Mouse (Mus musculus): ENCODE measurements around the gene Skiv2l. TPM values are rescaled to one million over a fixed set of nuclear protein-coding genes. Genes with fewer than 3 reads are reported as not detected.

Skiv2l gene
- polyA plus RNA-seq, 1 experiment = 77.4 TPM

GRCm38 (mm10) chr17:34884704-34885103, 34.7 kb upstream of the Skiv2l start:
- WGBS = 80% methylated on average over 6 of the region's 6 CpGs
- H3K27me3 ChIP-seq (ENCODE audit: control insufficient read depth, insufficient read depth, low read length) = no peaks in the 10 kb centered on the region
- TF ChIP-seq CTCF (IDR thresholded peaks at IDR 0.05; ENCODE audit: borderline replicate concordance, insufficient read depth, low read depth, low read length) = no peak
- TF ChIP-seq POLR2A (IDR thresholded peaks at IDR 0.05; ENCODE audit: borderline replicate concordance, insufficient read depth, low read length) = no peak
- DNase-seq = no peak
- no peaks in the 10 kb centered on the region for H3K4me1 ChIP-seq (ENCODE audit: control insufficient read depth, insufficient read depth, low read length)
- H3K27ac ChIP-seq (ENCODE audit: insufficient read depth, low read length) = no peak overlapping the region
- no peak overlapping the region for H3K4me3 ChIP-seq (replicated peaks; ENCODE audit: insufficient read depth, low read depth, low read length)

GRCm38 (mm10) chr17:34883332-34883731, 33.3 kb upstream of the Skiv2l start:
- no peak overlapping the region for H3K27ac ChIP-seq (ENCODE audit: insufficient read depth, low read length)
- WGBS = 50% methylated on average over 3 of the region's 3 CpGs
- H3K4me3 ChIP-seq (replicated peaks; ENCODE audit: insufficient read depth, low read depth, low read length) = no peak overlapping the region
- H3K4me1 ChIP-seq (ENCODE audit: control insufficient read depth, insufficient read depth, low read length) = no peaks in the 10 kb centered on the region
- no peaks in the 10 kb centered on the region for H3K27me3 ChIP-seq (ENCODE audit: control insufficient read depth, insufficient read depth, low read length)
- no peak for TF ChIP-seq POLR2A (IDR thresholded peaks at IDR 0.05; ENCODE audit: borderline replicate concordance, insufficient read depth, low read length)
- no peak for DNase-seq

GRCm38 (mm10) chr17:34881683-34882310, 31.8 kb upstream of the Skiv2l start, which contains the start of gene Gm20547:
Gene Gm20547 (minus strand): TSS chr17:34882042.
- H3K4me3 ChIP-seq (replicated peaks; ENCODE audit: insufficient read depth, low read depth, low read length) = no peak within 1 kb of the TSS
- DNase-seq = no peak
- TF ChIP-seq CTCF (IDR thresholded peaks at IDR 0.05; ENCODE audit: borderline replicate concordance, insufficient read depth, low read depth, low read length) (no peak), POLR2A (IDR thresholded peaks at IDR 0.05; ENCODE audit: borderline replicate concordance, insufficient read depth, low read length) (no peak)
- H3K27me3 ChIP-seq (ENCODE audit: control insufficient read depth, insufficient read depth, low read length) = no peaks in the 10 kb centered on the region
- 11% methylated on average over 15 of the region's 15 CpGs for WGBS
- H3K27ac ChIP-seq (ENCODE audit: insufficient read depth, low read length) = no peak within 1 kb of the TSS
- H3K4me1 ChIP-seq (ENCODE audit: control insufficient read depth, insufficient read depth, low read length) = no peaks in the 10 kb centered on the region

- Histone ChIP-seq H3K4me3 (replicated peaks; ENCODE audit: insufficient read depth, low read depth, low read length) (no peak overlapping the region), H3K27me3 (ENCODE audit: control insufficient read depth, insufficient read depth, low read length) (no peaks in the 10 kb centered on the region), H3K27ac (ENCODE audit: insufficient read depth, low read length) (no peak overlapping the region), H3K4me1 (ENCODE audit: control insufficient read depth, insufficient read depth, low read length) (no peaks in the 10 kb centered on the region)
- no peak for DNase-seq
- TF ChIP-seq CTCF (IDR thresholded peaks at IDR 0.05; ENCODE audit: borderline replicate concordance, insufficient read depth, low read depth, low read length) (no peak), POLR2A (IDR thresholded peaks at IDR 0.05; ENCODE audit: borderline replicate concordance, insufficient read depth, low read length) (no peak)
Observed at GRCm38 (mm10) chr17:34881166-34881565, 31.2 kb upstream of the Skiv2l start.

GRCm38 (mm10) chr17:34879336-34879879, 29.4 kb upstream of the Skiv2l start, which contains the start of gene Zbtb12:
Gene Zbtb12 (plus strand): TSS chr17:34879483.
- no peak for DNase-seq
- WGBS = 62% methylated on average over 11 of the region's 11 CpGs
- Histone ChIP-seq H3K4me3 (replicated peaks; ENCODE audit: insufficient read depth, low read depth, low read length) (no peak within 1 kb of the TSS), H3K4me1 (ENCODE audit: control insufficient read depth, insufficient read depth, low read length) (no peaks in the 10 kb centered on the region), H3K27ac (ENCODE audit: insufficient read depth, low read length) (no peak within 1 kb of the TSS), H3K27me3 (ENCODE audit: control insufficient read depth, insufficient read depth, low read length) (no peaks in the 10 kb centered on the region)
- TF ChIP-seq POLR2A (IDR thresholded peaks at IDR 0.05; ENCODE audit: borderline replicate concordance, insufficient read depth, low read length) (no peak), CTCF (IDR thresholded peaks at IDR 0.05; ENCODE audit: borderline replicate concordance, insufficient read depth, low read depth, low read length) (no peak)

- 89% methylated on average over 6 of the region's 6 CpGs for WGBS
- Histone ChIP-seq H3K4me1 (ENCODE audit: control insufficient read depth, insufficient read depth, low read length) (no peaks in the 10 kb centered on the region), H3K27ac (ENCODE audit: insufficient read depth, low read length) (no peak overlapping the region), H3K4me3 (replicated peaks; ENCODE audit: insufficient read depth, low read depth, low read length) (no peak overlapping the region), H3K27me3 (ENCODE audit: control insufficient read depth, insufficient read depth, low read length) (no peaks in the 10 kb centered on the region)
- TF ChIP-seq POLR2A (IDR thresholded peaks at IDR 0.05; ENCODE audit: borderline replicate concordance, insufficient read depth, low read length) = no peak
- TF ChIP-seq CTCF (IDR thresholded peaks at IDR 0.05; ENCODE audit: borderline replicate concordance, insufficient read depth, low read depth, low read length) = no peak
- no peak for DNase-seq
Observed at GRCm38 (mm10) chr17:34874321-34874720, 24.3 kb upstream of the Skiv2l start.

- no peak for TF ChIP-seq POLR2A (IDR thresholded peaks at IDR 0.05; ENCODE audit: borderline replicate concordance, insufficient read depth, low read length)
- TF ChIP-seq CTCF (IDR thresholded peaks at IDR 0.05; ENCODE audit: borderline replicate concordance, insufficient read depth, low read depth, low read length) = no peak
- no peaks in the 10 kb centered on the region for H3K27me3 ChIP-seq (ENCODE audit: control insufficient read depth, insufficient read depth, low read length)
- no peak overlapping the region for H3K27ac ChIP-seq (ENCODE audit: insufficient read depth, low read length)
- DNase-seq = no peak
- no peak overlapping the region for H3K4me3 ChIP-seq (replicated peaks; ENCODE audit: insufficient read depth, low read depth, low read length)
- WGBS = 55% methylated on average over 7 of the region's 7 CpGs
- H3K4me1 ChIP-seq (ENCODE audit: control insufficient read depth, insufficient read depth, low read length) = no peaks in the 10 kb centered on the region
Observed at GRCm38 (mm10) chr17:34865981-34866380, 16.0 kb upstream of the Skiv2l start.

- no peaks in the 10 kb centered on the region for H3K4me1 ChIP-seq (ENCODE audit: control insufficient read depth, insufficient read depth, low read length)
- H3K27me3 ChIP-seq (ENCODE audit: control insufficient read depth, insufficient read depth, low read length) = no peaks in the 10 kb centered on the region
- no peak within 1 kb of the TSS for H3K27ac ChIP-seq (ENCODE audit: insufficient read depth, low read length)
- no peak within 1 kb of the TSS for H3K4me3 ChIP-seq (replicated peaks; ENCODE audit: insufficient read depth, low read depth, low read length)
- WGBS = 59% methylated on average over 8 of the region's 8 CpGs
- TF ChIP-seq POLR2A (IDR thresholded peaks at IDR 0.05; ENCODE audit: borderline replicate concordance, insufficient read depth, low read length) (no peak), CTCF (IDR thresholded peaks at IDR 0.05; ENCODE audit: borderline replicate concordance, insufficient read depth, low read depth, low read length) (no peak)
- no peak for DNase-seq
Observed at GRCm38 (mm10) chr17:34862416-34863081, 12.5 kb upstream of the Skiv2l start, which contains the start of gene Cfb. Gene Cfb (minus strand): TSS chr17:34862518.

Data from cerebellum, adult 2 months (tissue).